Mouse (Mus musculus): ENCODE measurements around the gene Ino80. TPM values are rescaled to one million over a fixed set of nuclear protein-coding genes. Genes with fewer than 3 reads are reported as not detected.

Gene Ino80
- polyA plus RNA-seq, 3 experiments from 2014 or later: 4.5 to 8.9 (median 7.7) TPM

DNA sequence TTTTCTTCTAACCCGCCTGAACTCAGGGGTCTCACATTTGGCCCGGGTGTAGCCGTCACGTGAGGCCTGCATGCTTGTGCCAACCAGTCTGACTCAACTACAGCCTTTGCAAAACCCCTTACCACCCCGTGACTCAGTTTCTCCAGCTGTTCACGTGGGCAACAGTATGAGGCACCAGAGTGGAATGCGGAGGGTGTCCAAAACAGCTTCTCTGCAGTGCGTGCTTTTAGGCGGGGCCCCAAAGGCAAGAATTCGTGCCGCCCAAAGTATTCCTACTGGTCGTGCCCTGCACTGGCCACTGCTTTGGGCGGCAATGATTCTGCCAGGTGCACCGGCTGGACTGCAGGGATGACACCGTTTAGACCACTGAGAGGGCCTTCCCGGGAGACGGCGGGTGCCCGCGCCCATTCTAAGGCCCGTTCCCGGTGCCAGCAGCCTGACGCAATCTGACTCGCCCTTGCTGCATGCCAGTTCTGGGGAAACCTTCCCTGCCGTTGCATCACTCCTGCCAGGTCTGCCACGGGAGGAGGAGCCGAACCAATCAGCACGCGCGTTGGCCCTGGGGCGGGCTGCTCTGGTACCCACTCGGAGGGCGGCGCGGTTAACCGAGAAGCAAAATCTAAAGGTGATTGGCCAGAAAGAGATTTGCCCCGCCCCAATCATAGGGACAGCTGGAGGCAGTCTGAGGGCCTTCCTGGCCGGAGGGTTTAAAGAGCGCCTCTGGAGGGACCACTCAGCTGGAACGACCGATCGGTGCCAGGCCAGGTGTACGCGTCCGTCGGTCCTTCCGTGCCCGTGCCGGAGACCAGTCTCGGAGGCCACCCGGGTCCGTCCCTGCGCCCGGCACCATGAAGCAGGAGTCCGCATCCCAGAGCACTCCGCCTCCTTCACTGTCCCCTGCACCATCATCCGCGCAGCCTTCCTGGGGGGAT lies 126.7 kb downstream of the Ino80 start, which contains the start of gene Chac1:
TSS of gene Chac1 (plus strand) at position 675 of the 932 bp plus-strand sequence.
- peak; percentile 65 for ATAC-seq

DNA sequence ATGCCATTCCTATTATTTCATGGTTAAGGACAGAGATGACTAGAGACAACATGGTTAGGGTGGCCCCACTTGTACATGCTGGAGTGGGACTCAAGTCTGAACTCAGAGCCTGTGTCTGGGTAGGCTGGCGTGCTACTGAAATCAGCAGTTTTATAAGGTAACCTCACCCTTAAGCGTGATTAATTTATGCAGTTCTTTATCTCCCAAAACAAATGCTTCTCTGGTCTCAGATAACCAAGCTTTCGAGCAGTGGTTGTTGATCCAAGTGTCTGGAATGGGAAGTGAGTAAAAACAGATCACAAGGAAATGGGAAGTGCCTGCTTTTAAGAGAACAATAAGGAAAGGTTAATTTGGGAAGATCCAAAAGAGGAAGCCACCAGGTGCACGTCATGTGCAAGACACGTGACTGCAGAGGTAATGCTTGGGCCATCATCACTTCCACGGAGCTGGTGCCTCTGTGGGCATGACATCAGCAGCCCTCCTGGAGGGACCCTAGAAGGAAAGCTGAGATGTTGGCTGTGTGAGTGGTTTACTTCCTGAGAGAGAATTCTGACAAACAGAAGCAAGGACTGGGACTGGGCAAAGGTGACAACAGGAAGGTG lies 132.8 kb downstream of the Ino80 start:
- ATAC-seq: no peak

GRCm38 (mm10) chr2:119337425-119338265 lies 139.8 kb downstream of the Ino80 start:
- ATAC-seq: peak; percentile 83

DNA sequence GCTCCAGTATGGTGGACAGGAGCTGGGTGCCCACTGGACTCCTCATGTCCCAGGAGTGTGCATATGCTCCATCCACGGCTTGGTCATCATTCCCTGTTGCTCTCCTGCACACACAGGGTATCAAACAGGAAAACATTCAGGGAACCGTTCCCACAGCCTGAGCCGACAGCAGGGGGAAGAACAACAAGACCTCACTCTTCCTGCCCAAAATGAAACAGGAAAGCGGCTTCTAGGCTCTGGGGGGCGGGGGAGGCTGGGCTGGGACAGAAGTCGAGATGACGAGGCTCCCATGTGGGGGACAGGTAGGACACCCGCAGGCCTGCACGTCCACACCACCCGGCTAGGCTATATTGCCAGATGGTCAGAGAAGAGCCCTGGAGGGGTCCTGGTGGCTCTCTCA lies 141.0 kb downstream of the Ino80 start:
- no peak for ATAC-seq

DNA sequence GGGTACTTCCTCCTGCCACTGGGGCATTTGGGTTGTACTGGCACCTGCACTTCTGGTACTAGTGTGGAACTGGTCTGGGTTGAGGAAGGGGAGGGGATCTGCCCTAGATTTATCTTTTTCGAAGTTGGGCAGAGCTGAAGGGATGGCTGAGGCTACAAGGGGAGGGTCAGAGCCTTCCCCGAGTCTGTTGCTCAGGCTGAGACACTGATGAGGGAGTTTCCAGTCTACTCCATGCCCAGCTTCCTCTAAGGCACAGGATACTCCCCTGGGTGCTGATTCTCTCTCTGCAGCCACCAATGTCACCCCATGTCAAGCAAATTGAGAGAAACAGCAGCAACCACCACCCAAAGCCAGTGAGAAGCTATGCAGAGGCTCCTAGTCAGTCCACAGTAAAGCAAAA lies 141.5 kb downstream of the Ino80 start:
- no peak for ATAC-seq

DNA sequence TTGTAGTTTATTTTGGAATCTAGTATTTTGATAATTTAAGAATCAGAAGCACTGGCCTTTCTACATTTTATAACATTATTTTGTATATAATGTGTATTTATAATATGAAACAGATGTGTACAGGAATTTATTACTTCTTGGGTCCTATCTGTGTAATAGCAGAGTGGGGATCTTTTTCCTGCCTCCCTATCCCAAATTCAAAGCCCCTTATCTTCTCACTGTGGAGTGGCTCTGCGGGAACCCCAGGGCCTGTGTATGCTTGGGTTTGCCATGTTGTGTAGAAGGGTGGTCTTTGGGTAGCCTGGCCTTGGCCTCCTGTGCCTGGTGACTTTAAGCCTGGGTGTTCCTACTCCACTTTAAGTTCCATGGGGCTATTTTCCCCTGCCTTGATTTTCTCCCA lies 142.0 kb downstream of the Ino80 start:
- ATAC-seq: no peak

GRCm38 (mm10) chr2:119334964-119335525 lies 142.4 kb downstream of the Ino80 start:
- ATAC-seq: no peak

DNA sequence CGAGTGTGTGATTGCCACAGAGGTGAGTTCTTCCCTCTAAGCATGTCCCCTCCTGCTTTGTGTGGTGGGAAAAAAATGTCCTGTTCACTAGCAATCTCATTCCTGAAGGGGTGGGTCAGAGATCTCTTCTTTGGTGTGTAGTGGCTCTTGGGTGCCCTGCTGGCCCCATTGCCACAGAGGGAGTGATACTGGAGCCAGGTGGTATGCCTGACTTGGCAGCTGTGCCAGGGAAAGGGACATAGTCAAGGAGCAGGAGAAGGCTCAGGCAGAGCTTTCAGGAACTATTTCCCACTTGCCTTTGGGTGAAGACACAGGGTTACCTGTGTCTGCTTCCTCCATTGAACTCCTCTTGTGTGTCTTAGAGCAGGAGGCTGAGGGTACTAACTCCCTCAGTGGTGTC lies 143.4 kb downstream of the Ino80 start:
- ATAC-seq: no peak

- no peak for ATAC-seq
Measured at GRCm38 (mm10) chr2:119332177-119332661, 145.3 kb downstream of the Ino80 start.

GRCm38 (mm10) chr2:119330795-119331194 lies 146.7 kb downstream of the Ino80 start:
- no peak for ATAC-seq

DNA sequence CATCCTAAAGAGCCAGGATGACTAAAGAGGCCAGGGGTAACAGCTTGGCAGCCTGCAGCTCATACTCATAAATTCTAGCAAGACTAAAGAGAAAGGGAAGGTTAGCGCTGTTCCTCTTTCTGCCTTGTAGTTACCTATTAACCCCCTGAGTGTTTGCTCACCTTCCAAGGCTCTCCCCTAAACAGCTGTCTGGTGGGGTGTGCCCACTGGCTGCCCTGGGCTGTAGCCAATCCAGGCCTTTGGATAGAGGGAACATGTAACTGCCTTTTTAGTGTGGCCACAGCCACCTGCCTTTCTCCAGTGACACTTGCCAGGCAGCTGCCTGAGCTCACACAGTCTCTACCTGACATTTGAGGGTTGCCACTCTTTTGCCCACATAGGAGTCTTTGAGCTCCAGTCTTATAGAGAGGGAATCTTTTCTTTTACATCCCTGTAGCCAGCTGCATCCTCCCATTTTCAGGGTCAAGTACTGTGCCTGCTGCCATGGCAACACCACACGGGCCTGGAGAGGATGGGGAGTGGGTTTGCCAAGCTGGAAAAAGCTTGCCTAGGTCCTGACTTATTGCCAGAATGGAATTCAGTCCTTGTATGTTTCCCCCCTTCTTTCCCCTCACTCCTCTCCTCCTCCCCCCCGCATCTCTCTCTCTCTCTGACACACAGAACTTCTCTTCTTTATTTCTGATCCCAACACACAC lies 148.2 kb downstream of the Ino80 start:
- no peak for ATAC-seq

- no peak for ATAC-seq
Measured at GRCm38 (mm10) chr2:119328546-119328945, 148.9 kb downstream of the Ino80 start.

GRCm38 (mm10) chr2:119327942-119328526 lies 149.5 kb downstream of the Ino80 start:
- ATAC-seq: no peak

GRCm38 (mm10) chr2:119327102-119327480 lies 150.4 kb downstream of the Ino80 start:
- ATAC-seq: no peak

DNA sequence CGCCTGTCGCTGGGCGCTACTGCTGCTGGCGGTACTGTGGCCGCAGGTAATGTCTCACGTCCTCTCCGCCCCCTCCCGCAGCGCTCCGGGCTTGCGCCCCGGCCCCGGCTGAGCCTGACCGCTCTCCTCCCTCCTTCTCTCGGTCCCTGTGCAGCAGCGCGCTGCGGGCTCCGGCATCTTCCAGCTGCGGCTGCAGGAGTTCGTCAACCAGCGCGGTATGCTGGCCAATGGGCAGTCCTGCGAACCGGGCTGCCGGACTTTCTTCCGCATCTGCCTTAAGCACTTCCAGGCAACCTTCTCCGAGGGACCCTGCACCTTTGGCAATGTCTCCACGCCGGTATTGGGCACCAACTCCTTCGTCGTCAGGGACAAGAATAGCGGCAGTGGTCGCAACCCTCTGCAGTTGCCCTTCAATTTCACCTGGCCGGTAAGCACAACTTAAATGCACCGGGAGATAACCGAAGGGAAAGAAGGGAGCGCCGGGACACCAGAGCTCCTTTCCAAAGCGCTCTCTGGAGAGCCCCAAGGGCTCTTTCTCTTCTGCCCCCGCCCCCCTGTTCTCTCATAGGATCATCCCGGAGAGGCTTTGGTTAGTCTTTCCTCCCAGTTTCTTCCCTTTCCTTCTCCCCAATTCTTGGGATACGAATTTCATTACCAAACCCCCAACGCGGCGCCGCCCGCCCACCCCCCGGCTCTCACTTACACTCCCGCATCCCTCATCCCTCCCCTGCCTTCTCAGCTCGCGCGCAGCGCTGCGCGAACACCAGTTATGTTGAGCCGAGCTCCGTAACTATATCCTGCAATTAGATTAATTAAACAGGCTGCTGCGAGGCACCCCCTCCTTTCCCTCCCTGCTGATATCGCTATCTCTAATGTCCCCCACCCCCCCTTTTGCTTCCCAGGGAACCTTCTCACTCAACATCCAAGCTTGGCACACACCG lies 151.1 kb downstream of the Ino80 start:
- peak; percentile 29 for ATAC-seq

DNA sequence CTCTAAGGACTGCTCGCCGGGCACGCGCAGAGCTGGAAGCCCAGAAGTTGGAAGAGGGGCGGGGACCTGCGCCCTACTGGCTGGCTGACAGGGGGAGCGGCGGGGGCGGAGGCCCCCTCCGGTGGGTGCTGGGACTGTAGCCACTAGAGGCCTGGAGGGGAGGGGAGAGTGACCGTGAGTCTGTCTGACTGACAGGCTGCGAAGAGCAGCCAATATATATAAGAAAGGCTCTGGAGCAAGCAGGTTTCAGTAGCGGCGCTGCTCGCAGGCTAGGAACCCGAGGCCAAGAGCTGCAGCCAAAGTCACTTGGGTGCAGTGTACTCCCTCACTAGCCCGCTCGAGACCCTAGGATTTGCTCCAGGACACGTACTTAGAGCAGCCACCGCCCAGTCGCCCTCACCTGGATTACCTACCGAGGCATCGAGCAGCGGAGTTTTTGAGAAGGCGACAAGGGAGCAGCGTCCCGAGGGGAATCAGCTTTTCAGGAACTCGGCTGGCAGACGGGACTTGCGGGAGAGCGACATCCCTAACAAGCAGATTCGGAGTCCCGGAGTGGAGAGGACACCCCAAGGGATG lies 151.8 kb downstream of the Ino80 start, which contains the start of gene Dll4:
TSS of gene Dll4 (plus strand) at position 217 of the 576 bp plus-strand sequence.
- ATAC-seq: peak; percentile 33

DNA sequence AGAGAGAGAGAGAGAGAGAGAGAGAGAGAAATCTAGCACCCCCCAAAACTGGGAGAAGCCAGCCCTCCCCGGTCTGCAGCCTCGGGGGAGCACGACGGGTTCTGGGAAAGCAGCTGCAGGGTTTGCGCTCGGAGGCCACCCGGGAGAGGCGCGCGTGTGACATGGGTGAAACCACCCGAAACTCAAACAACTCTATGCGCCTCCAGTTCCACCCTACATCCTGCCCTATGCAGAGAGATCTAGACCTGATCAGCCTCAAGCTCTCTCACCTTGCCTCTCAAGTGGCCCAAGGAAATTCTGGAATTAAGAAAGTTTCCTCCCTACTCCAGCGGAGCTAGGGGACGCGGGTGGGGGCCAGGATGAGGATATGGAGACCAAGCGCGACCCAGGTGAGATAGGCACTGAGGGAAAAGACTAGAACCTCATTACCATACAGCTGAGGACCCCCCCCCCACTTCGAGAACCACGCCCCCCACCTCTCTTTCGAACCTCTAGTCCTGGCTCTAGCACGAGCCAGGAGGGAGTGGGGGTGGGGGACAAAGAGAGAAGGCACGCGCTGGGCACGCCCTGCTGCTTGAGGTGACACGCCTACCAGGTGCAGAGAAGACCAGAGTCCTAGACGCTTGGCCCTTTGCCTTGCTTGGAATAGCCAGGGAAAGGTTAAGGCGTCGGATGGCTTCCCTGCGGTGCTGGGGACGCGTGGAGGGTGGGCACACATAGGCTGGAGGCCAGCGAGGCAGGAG lies 152.7 kb downstream of the Ino80 start:
- no peak for ATAC-seq

DNA sequence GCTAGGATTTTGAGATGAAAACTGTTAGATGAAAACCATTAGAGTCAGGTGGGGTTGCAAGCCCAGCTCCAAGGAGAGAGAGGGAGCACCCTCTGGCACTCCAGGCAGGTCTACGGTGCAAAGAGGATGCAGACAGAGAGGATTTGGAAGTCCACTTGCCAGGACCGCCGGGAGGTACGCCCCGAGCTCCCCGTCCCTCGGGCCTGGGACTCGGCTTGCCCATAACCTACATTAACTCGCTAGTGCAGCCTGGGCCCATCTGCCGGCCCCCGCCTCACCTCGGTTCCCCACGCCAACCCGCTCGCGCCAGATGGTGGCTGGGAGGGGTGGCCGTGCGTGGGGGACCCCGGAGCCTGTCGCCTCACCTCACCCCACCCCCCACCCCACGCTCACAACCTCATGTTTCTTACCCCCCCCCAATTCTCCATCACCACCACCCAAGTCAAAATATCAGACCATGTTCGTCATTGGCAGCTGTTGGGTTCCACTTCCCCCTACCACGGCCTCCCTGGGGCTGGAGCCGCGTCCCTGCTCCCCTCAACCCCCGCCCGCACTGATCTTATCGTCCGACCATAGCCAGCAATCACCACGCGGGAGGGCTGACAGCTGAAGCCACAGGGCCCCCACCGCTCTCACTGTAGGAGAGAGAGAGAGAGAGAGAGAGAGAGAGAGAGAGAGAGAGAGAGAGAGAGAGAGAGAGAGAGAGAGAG lies 153.5 kb downstream of the Ino80 start:
- ATAC-seq: no peak
